8 mouse cellular contexts compared by ENCODE assay signal in genomic region chr19:6977759-6978638, GRCm38 (mm10). TPM values are rescaled to one million over a fixed set of nuclear protein-coding genes. Genes with fewer than 3 reads are reported as not detected.
DNase-seq lines count a peak whose midpoint lies in the region; ATAC-seq and TF ChIP-seq lines count a peak whose summit lies in the region.

No protein-coding gene starts in this region.

- H3K4me3 ChIP-seq in kidney, embryonic 14.5 days (ENCODE audit: low read length) = peak overlapping the region; percentile 69; the same call in 1 of the 2 replicates
- peak overlapping the region; percentile 92 for H3K4me3 ChIP-seq in embryonic facial prominence, embryonic 10.5 days
- peak overlapping the region; percentile 70; the same call in 1 of the 2 replicates for H3K4me3 ChIP-seq in intestine, embryonic 14.5 days (ENCODE audit: low read depth, low read length)
- peak overlapping the region; percentile 65; the same call in 1 of the 2 replicates for H3K4me3 ChIP-seq in midbrain, postnatal 0 days (ENCODE audit: low read depth, low read length)

- peaks cover 27% of the 10 kb centered on the region for H3K36me3 ChIP-seq in kidney, embryonic 14.5 days (ENCODE audit: control insufficient read depth, insufficient read depth, low read length)
- H3K36me3 ChIP-seq in embryonic facial prominence, embryonic 10.5 days (replicated peaks) = peaks cover 47% of the 10 kb centered on the region
- peaks cover 32% of the 10 kb centered on the region for H3K36me3 ChIP-seq in intestine, embryonic 14.5 days (ENCODE audit: control insufficient read depth, insufficient read depth, low read length)
- H3K36me3 ChIP-seq in midbrain, postnatal 0 days (ENCODE audit: insufficient read depth, low read length) = peaks cover 19% of the 10 kb centered on the region

- no peak for TF ChIP-seq CTCF in midbrain, postnatal 0 days (IDR thresholded peaks at IDR 0.05)

- H3K9ac ChIP-seq in kidney, embryonic 14.5 days (ENCODE audit: low read depth, low read length) = peak overlapping the region; percentile 66; the same call in 1 of the 2 replicates
- H3K9ac ChIP-seq in intestine, embryonic 14.5 days (ENCODE audit: low read length) = peak overlapping the region; percentile 38; the same call in 1 of the 2 replicates
- H3K9ac ChIP-seq in midbrain, postnatal 0 days (replicated peaks; ENCODE audit: low read length, poor library complexity, severe bottlenecking) = 0 out of 2 replicates have a peak overlapping the region, but pooled peaks have one; percentile 29

- no peak overlapping the region for H3K27ac ChIP-seq in kidney, embryonic 14.5 days (ENCODE audit: low read depth, low read length)
- peak overlapping the region; percentile 40; the same call in 1 of the 2 replicates for H3K27ac ChIP-seq in embryonic facial prominence, embryonic 10.5 days (replicated peaks)
- peak overlapping the region; percentile 10; the same call in 1 of the 2 replicates for H3K27ac ChIP-seq in intestine, embryonic 14.5 days (ENCODE audit: low read depth)
- peak overlapping the region; percentile 95; the same call in 1 of the 2 replicates for H3K27ac ChIP-seq in midbrain, postnatal 0 days (ENCODE audit: low read depth, low read length)

- 81% methylated on average over 13 of the region's 13 CpGs for WGBS in kidney, embryonic 14.5 days
- 90% methylated on average over 13 of the region's 13 CpGs for WGBS in embryonic facial prominence, embryonic 10.5 days
- WGBS in intestine, embryonic 14.5 days = 76% methylated on average over 13 of the region's 13 CpGs
- 80% methylated on average over 13 of the region's 13 CpGs for WGBS in midbrain, postnatal 0 days

- no peaks in the 10 kb centered on the region for H3K27me3 ChIP-seq in kidney, embryonic 14.5 days (ENCODE audit: control insufficient read depth, insufficient read depth, low read length)
- no peaks in the 10 kb centered on the region for H3K27me3 ChIP-seq in embryonic facial prominence, embryonic 10.5 days (replicated peaks; ENCODE audit: low read depth, poor library complexity, severe bottlenecking)
- no peaks in the 10 kb centered on the region for H3K27me3 ChIP-seq in intestine, embryonic 14.5 days (replicated peaks; ENCODE audit: control insufficient read depth, insufficient read depth, low read length)
- H3K27me3 ChIP-seq in midbrain, postnatal 0 days (ENCODE audit: insufficient read depth, low read length) = no peaks in the 10 kb centered on the region

- no peak for ATAC-seq in kidney, embryonic 14.5 days (ENCODE audit: low FRiP score, low TSS enrichment)
- no peak for ATAC-seq in intestine, embryonic 14.5 days (replicated peaks; ENCODE audit: low FRiP score, low TSS enrichment, low read depth)
- no peak for ATAC-seq in midbrain, postnatal 0 days (ENCODE audit: low FRiP score)

- peak overlapping the region; percentile 77; the same call in 1 of the 2 replicates for H3K4me2 ChIP-seq in kidney, embryonic 14.5 days (replicated peaks; ENCODE audit: low read depth, low read length)
- H3K4me2 ChIP-seq in intestine, embryonic 14.5 days (ENCODE audit: low read length) = peak overlapping the region; percentile 82
- peak overlapping the region; percentile 84 for H3K4me2 ChIP-seq in midbrain, postnatal 0 days (ENCODE audit: low read depth, low read length, poor library complexity, severe bottlenecking)

- peaks cover 34% of the 10 kb centered on the region for H3K4me1 ChIP-seq in kidney, embryonic 14.5 days (ENCODE audit: control insufficient read depth, insufficient read depth, low read length)
- H3K4me1 ChIP-seq in embryonic facial prominence, embryonic 10.5 days = peaks cover 60% of the 10 kb centered on the region
- H3K4me1 ChIP-seq in intestine, embryonic 14.5 days (replicated peaks; ENCODE audit: control insufficient read depth, insufficient read depth, low read length) = peaks cover 27% of the 10 kb centered on the region
- H3K4me1 ChIP-seq in midbrain, postnatal 0 days (ENCODE audit: insufficient read depth, low read length) = peaks cover 19% of the 10 kb centered on the region; the same call in 1 of the 2 replicates

- no peaks in the 10 kb centered on the region for H3K9me3 ChIP-seq in kidney, embryonic 14.5 days (ENCODE audit: control insufficient read depth, low read length)
- H3K9me3 ChIP-seq in embryonic facial prominence, embryonic 10.5 days = no peaks in the 10 kb centered on the region
- no peaks in the 10 kb centered on the region for H3K9me3 ChIP-seq in intestine, embryonic 14.5 days (ENCODE audit: control insufficient read depth, low read length)
- H3K9me3 ChIP-seq in midbrain, postnatal 0 days (ENCODE audit: low read length) = no peaks in the 10 kb centered on the region

- no peak for DNase-seq in kidney, postnatal 36 days
- no peak for DNase-seq in embryonic facial prominence, embryonic 10.5 days (ENCODE audit: low spot score)
- no peak for DNase-seq in intestine, embryonic 14.5 days (ENCODE audit: low spot score)
- no peak for DNase-seq in midbrain, postnatal 0 days (ENCODE audit: low spot score)
- no peak for DNase-seq in cerebellum, adult 11 months
- no peak for DNase-seq in layer of hippocampus, adult 11-12 months (ENCODE audit: low spot score)
- no peak for DNase-seq in kidney, adult 8-10 months

RNA-seq across cellular contexts. Expression of gene Plcb3, which starts 1.7 kb away (rescaled TPM):
- polyA plus RNA-seq in kidney, embryonic 14.5 days (2014; fragmentation: Nextera tagmentation; extraction: Ambion mirVana) = 24.4 and 38.9 TPM in 2 replicates
- 32.8 and 37.0 TPM in 2 replicates for polyA plus RNA-seq in embryonic facial prominence, embryonic 10.5 days (2016; fragmentation: Nextera tagmentation; extraction: Ambion mirVana)
- polyA plus RNA-seq in intestine, embryonic 14.5 days (2014; fragmentation: Nextera tagmentation; extraction: Ambion mirVana) = 123 and 138 TPM in 2 replicates
- total RNA-seq in midbrain, postnatal 0 days (2014; rRNA removed) = 14.7 and 16.6 TPM in 2 replicates
- 9.5 and 9.8 TPM in 2 replicates for polyA plus RNA-seq in midbrain, postnatal 0 days (2015; fragmentation: Nextera tagmentation; extraction: Ambion mirVana)

RNA-seq across cellular contexts. Expression of gene Fkbp2, which starts 2.3 kb away (rescaled TPM):
- 89.7 and 118 TPM in 2 replicates for polyA plus RNA-seq in kidney, embryonic 14.5 days (2014; fragmentation: Nextera tagmentation; extraction: Ambion mirVana)
- polyA plus RNA-seq in embryonic facial prominence, embryonic 10.5 days (2016; fragmentation: Nextera tagmentation; extraction: Ambion mirVana) = 100.0 and 101 TPM in 2 replicates
- 96.9 and 103 TPM in 2 replicates for polyA plus RNA-seq in intestine, embryonic 14.5 days (2014; fragmentation: Nextera tagmentation; extraction: Ambion mirVana)
- total RNA-seq in midbrain, postnatal 0 days (2014; rRNA removed) = 24.9 and 29.3 TPM in 2 replicates
- polyA plus RNA-seq in midbrain, postnatal 0 days (2015; fragmentation: Nextera tagmentation; extraction: Ambion mirVana) = 149 and 155 TPM in 2 replicates

RNA-seq across cellular contexts. Expression of gene Ppp1r14b, which starts 3.2 kb away (rescaled TPM):
- 202 and 254 TPM in 2 replicates for polyA plus RNA-seq in kidney, embryonic 14.5 days (2014; fragmentation: Nextera tagmentation; extraction: Ambion mirVana)
- 217 and 235 TPM in 2 replicates for polyA plus RNA-seq in embryonic facial prominence, embryonic 10.5 days (2016; fragmentation: Nextera tagmentation; extraction: Ambion mirVana)
- 111 and 199 TPM in 2 replicates for polyA plus RNA-seq in intestine, embryonic 14.5 days (2014; fragmentation: Nextera tagmentation; extraction: Ambion mirVana)
- total RNA-seq in midbrain, postnatal 0 days (2014; rRNA removed) = 137 and 150 TPM in 2 replicates
- polyA plus RNA-seq in midbrain, postnatal 0 days (2015; fragmentation: Nextera tagmentation; extraction: Ambion mirVana) = 143 and 144 TPM in 2 replicates

RNA-seq across cellular contexts. Expression of gene Vegfb, which starts 9.5 kb away (rescaled TPM):
- 38.2 and 39.8 TPM in 2 replicates for polyA plus RNA-seq in kidney, embryonic 14.5 days (2014; fragmentation: Nextera tagmentation; extraction: Ambion mirVana)
- 36.0 and 36.9 TPM in 2 replicates for polyA plus RNA-seq in embryonic facial prominence, embryonic 10.5 days (2016; fragmentation: Nextera tagmentation; extraction: Ambion mirVana)
- 38.7 and 50.5 TPM in 2 replicates for polyA plus RNA-seq in intestine, embryonic 14.5 days (2014; fragmentation: Nextera tagmentation; extraction: Ambion mirVana)
- 33.1 and 44.4 TPM in 2 replicates for total RNA-seq in midbrain, postnatal 0 days (2014; rRNA removed)
- 77.7 and 83.2 TPM in 2 replicates for polyA plus RNA-seq in midbrain, postnatal 0 days (2015; fragmentation: Nextera tagmentation; extraction: Ambion mirVana)

RNA-seq across cellular contexts. Expression of gene Dnajc4, which starts 14.4 kb away (rescaled TPM):
- polyA plus RNA-seq in kidney, embryonic 14.5 days (2014; fragmentation: Nextera tagmentation; extraction: Ambion mirVana) = 22.6 and 24.0 TPM in 2 replicates
- 18.1 and 18.2 TPM in 2 replicates for polyA plus RNA-seq in embryonic facial prominence, embryonic 10.5 days (2016; fragmentation: Nextera tagmentation; extraction: Ambion mirVana)
- polyA plus RNA-seq in intestine, embryonic 14.5 days (2014; fragmentation: Nextera tagmentation; extraction: Ambion mirVana) = 23.3 and 25.2 TPM in 2 replicates
- total RNA-seq in midbrain, postnatal 0 days (2014; rRNA removed) = 14.9 and 31.2 TPM in 2 replicates
- polyA plus RNA-seq in midbrain, postnatal 0 days (2015; fragmentation: Nextera tagmentation; extraction: Ambion mirVana) = 21.6 and 25.7 TPM in 2 replicates
